Mouse (Mus musculus) cerebellum, adult 11 months (tissue): ENCODE data around the gene Ntn3.

Experiments
- DNase-seq: peaks from one replicate; pipeline ENCODE4 v3.0.0; 2022

Gene Ntn3

GRCm38 (mm10) chr17:24209043-24209915 lies at the start of gene Ntn3:
Gene Ntn3 (minus strand): TSS chr17:24209531.
- peak; percentile 61 for DNase-seq

DNA sequence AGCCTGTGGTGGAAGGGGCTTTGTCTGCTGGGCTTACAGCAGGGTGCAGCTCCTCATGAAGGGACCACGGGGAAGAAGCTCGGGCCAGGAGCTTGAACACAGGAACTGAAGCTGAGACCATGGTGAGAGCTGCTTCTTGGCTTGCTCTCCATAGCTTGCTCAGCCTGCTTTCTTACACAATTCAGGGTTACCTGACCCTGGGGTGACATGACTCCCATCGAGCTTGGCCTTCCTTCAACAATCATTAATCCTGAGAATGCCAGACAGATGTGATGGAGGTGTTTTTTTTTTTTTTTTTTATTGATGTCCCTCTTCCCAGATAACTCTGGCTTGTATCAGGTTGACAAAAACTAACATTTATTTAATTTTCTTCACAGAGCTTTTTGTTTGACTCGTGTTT lies 49.6 kb upstream of the Ntn3 start:
- DNase-seq, result no peak

GRCm38 (mm10) chr17:24252329-24252728 lies 43.0 kb upstream of the Ntn3 start:
- DNase-seq, result no peak

GRCm38 (mm10) chr17:24251320-24252069 lies 42.2 kb upstream of the Ntn3 start, which contains the start of gene Ccnf:
Gene Ccnf (minus strand): TSS chr17:24251484.
- peak; percentile 95 for DNase-seq

DNA sequence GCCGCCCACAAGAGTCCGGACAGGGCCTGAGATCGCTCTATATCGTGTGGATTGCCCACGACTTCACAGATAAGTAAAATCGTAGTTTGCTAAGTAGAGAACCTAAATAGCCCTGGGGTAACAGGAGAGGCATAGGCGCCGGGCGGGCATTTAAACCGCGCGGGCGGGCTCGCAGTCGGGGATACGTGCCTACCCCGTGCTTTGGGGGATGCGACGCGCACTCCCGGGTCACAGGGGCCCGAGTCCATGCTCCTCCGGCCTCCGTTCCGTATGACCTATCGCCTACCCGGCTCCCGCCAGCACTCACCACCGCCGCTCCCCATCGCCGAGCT lies 41.6 kb upstream of the Ntn3 start:
- no peak for DNase-seq

DNA sequence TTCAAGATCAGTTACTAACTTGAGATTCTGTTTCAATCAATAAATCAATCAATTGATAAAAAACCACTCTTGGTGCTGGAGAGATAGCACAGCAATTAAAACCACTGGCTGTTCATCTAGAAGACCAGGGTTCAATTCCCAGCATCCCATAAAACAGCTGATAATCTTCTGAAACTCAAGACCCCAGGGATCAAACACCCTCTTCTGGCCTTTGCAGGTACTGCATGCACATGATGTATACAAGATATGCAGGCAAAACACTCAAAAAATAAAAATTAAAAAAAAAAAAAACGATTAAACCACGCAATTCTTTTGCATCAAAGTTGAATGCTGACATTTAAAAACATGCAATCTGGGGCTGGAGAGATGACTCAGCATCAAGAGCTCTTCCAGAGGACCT lies 39.3 kb upstream of the Ntn3 start:
- no peak for DNase-seq

GRCm38 (mm10) chr17:24244061-24244460 lies 34.7 kb upstream of the Ntn3 start:
- no peak for DNase-seq

DNA sequence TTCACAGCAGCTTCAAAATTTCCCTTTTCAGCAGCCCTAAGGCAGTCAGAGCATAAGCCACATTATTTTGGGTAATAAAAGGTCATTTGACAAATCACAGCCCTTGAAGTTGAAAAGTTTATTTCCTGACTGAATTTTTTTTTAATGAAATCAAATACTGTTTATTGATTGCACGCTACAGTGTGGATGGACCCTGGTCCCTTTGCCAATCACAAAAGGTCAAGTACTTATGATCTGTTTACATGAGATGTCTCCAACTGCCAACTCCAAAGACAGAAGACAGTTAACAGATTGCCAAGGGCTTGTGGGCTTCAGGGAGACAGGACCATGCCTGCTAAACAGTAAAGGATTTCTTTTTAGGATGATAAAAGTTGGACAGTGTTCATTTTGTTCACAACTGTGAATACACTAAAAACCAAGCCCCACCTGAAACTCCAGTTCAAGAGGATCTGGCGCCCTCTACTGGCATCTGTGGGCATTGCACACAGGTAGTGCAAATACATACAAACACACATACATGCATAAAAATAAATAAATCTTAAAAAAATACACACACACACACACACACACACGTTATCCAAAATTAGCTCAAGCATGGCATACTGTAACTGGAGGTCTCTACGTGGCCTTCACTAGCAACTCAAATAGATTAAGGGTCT lies 34.1 kb upstream of the Ntn3 start:
- no peak for DNase-seq

GRCm38 (mm10) chr17:24236921-24237320 lies 27.6 kb upstream of the Ntn3 start:
- peak; percentile 66 for DNase-seq

GRCm38 (mm10) chr17:24236479-24236878 lies 27.1 kb upstream of the Ntn3 start:
- DNase-seq, result no peak

DNA sequence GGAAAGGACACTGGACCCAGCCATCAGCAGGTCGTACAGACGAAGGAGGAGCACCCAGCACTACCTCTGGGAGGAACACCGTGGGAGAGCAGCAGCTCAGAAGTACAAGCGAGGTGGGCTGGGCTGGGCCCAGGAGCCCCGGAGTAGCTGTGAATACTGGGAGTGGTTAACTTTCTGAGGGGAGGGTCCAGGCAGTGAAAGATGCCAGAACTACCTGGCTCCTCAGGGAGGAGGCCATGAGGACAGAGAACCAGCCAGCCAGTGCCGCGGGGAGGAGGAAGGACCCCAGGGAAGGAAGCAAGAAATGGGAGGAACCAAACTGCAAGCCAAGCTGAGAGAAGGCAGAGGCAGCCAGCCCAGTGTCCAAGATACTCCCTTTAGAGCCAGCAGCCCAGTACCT lies 18.6 kb upstream of the Ntn3 start:
- DNase-seq, result no peak

- no peak for DNase-seq
Observed at GRCm38 (mm10) chr17:24226721-24227120, 17.4 kb upstream of the Ntn3 start.

GRCm38 (mm10) chr17:24225851-24226250 lies 16.5 kb upstream of the Ntn3 start:
- no peak for DNase-seq

DNA sequence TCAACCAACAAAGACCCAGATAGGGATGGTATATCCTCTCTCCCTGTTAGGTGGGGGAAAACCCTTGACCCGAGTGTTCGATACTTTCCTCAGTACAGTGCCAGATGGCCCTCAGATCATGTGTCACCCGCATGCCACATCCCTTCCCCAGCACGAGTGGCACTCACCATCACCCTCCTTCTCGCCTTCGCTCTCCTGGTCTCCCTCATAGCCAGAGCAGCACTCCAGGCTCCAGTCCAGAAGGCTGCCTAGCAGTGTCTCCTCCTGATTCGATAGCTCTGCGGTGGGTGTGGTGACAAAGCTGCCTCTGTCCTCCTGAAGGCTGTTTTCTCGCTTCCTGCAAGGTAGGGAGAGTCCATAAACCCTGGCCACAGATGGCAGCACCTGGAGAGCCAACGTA lies 15.4 kb upstream of the Ntn3 start:
- DNase-seq, result no peak

DNA sequence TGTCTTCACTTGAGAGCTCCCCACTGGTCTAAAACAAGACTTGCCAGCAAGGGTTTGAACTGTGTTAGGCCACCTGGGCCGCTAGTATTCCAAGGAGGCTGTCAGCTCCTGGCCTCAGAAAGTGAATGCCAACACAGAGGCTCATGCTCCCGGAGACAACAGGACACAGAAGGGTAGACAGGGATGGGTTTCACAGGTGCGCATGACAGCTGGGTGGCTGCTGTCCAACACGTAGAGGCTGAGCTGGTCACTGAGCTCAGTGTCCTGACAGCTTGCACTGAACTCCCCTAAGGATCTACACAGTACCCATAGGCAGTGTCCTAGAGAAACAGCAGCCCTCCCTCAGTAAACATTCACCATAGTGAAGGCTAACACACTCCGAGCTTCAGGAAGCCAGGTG lies 14.2 kb upstream of the Ntn3 start:
- DNase-seq, result no peak

DNA sequence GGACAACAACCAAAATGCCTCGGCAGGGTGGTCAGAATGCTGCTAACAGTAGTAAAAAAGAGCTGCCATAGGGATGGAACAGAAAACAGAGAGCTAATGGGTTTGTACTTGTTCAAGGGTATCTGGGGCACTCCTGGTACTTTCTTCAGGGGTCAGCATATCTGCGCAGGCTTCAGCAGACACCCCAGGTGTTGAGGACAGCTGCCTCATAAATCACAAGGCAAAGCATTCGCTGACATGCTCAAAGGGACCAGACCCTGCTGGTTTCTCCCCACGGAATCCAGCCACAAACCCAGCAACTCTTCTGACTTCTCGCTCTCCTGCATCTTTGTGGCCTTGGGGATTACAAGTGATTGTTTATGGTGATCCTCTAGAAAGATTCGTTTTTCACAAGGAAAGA lies 13.3 kb upstream of the Ntn3 start:
- DNase-seq, result no peak

- peak; percentile 94 for DNase-seq
Observed at GRCm38 (mm10) chr17:24220435-24221411, 11.4 kb upstream of the Ntn3 start, which contains the start of gene Tedc2. Gene Tedc2 (minus strand): TSS chr17:24220851.

DNA sequence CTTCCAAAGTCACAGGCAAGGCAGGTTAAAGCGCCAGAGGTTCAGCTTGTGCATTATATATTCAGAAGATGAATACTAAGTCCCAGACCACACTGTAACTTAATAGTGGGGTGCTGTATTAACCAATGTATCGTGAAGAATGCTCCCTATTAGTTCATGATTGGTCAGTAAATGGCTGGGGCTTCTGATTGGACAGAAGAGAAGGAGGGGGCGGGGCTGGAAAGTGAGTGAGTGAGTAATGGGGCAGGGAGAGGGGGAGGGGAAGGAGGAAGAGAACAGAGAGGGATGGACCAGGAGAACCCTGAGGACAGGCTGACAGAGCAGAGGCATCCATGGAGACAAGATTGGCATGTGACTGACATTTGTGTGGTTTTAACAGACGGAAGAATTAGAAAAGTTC lies 7.5 kb upstream of the Ntn3 start:
- no peak for DNase-seq

DNA sequence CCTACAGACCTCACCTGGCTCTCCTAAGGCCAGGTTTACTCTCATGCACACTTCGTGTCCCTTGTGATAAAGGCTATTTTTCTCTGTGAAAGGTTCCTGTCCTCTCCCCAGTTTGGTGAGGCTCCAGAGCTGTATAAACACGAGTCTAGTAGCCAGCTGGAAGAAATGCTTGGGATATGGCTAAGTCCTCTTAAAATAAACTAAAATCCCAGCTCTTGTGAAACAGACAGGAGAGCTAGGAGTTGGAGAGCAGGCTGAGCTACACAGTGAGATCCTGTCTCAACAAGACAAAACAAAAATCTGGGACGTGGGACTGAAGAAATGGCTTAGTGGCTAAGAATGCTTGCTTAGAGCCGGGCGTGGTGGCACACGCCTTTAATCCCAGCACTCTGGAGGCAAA lies 3.9 kb upstream of the Ntn3 start:
- DNase-seq, result no peak

DNA sequence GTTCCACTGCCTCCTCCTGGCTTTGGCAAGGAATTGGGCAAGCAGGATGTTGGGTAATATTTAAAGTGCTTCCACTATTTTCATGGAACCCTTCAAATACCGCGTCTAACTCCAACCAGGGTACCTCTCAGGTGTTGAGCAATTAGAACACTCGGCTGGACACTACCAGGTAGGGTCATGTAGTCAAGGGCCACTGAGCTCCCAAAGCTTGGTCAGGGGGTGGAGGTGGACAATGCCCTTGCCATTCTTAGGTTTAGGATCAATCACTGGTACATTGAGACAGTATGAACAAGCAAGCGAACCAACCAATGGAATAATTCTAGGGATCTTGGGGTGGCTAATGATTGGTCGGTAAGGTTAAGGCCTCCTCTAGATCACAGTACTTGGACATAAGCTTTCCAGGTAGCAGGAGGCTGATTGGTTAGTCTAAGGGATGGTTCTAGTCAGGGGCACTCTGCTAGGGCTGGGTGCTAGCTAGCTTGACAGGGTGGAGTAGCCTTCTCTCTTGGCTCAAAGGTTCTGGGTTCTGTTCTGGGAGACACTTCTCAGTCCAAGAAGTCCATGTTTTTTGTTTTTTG lies 3.2 kb upstream of the Ntn3 start:
- DNase-seq, result no peak

DNA sequence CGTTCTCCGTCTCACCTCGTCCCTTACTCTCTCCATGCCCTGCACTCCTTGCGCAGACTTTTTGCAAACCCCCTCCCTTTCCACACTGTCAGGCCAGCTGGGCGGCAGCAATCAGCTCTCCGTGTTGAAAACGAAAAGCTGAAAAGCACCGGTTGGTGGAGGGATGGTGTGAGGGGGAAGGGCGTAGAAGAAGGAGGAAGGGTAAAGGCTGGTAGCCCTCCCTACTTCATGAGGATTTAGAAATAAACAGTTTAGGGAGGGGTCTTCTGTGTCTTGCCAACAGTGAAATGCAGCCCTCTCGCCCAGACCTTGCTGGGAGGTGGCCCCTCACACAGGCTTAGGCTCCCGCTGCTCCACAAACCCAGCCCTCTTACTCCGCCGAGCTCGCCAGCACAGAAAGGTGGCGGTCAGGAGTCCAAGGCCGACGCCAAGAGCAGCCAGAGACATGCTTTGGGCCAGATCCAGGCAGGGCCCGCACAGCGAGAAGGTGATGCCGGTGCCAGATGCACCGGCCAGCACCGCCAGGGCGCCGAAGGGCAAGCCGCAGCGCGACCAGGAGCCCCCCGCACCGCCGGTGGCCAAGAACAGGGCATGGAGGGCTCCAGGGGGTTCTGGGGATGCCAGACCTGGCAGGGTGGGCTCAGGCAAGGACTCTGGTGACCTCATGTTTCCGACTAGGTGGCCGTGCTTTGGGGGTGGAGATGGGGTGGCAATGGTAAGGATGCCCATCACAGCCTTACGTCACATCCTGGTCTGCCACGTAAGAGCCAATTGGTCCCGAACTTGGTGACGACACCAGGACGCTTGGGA lies 2.5 kb upstream of the Ntn3 start:
- peak; percentile 75 for DNase-seq
